Mouse (Mus musculus) lung, embryonic 14.5 days (tissue): ENCODE measurements around the gene Rap1gap2. TPM values are rescaled to one million over a fixed set of nuclear protein-coding genes. Genes with fewer than 3 reads are reported as not detected.

Experiments used
- ATAC-seq: fragments of 200-750 bp; cut with Nextera tagmentation; 2 replicates; pipeline ENCODE4 v1.8.0; 2017; ENCODE audit warnings: mild to moderate bottlenecking, moderate TSS enrichment, moderate library complexity; ENCODE audit not compliant: insufficient read depth
- DNase-seq: peaks from one replicate; pipeline ENCODE4 v3.0.0-alpha.2; 2015
- H3K27ac ChIP-seq: fragments of 300-500 bp; sonication (generic); 2 replicates; pipeline ENCODE4 v1.5.1; 2014; ENCODE audit warnings: low read depth, mild to moderate bottlenecking, moderate library complexity
- H3K27me3 ChIP-seq: fragments of 300-500 bp; sonication (generic); 2 replicates; pipeline ENCODE4 v1.6.1; 2014; ENCODE audit warnings: low read length, control low read depth; ENCODE audit not compliant: insufficient read depth
- H3K36me3 ChIP-seq: fragments of 300-500 bp; sonication (generic); 2 replicates; pipeline ENCODE4 v1.6.1; 2014; ENCODE audit warnings: control low read depth; ENCODE audit not compliant: insufficient read depth
- H3K4me1 ChIP-seq: fragments of 300-500 bp; sonication (generic); 2 replicates; pipeline ENCODE4 v1.6.1; 2014; ENCODE audit warnings: antibody characterized with exemption, control low read depth; ENCODE audit not compliant: insufficient read depth
- H3K4me2 ChIP-seq: fragments of 300-500 bp; sonication (generic); 2 replicates; pipeline ENCODE4 v1.6.1; 2014; ENCODE audit warnings: mild to moderate bottlenecking
- H3K4me3 ChIP-seq: fragments of 300-500 bp; sonication (generic); 2 replicates; pipeline ENCODE4 v1.5.1; 2014; ENCODE audit warnings: low read depth, low read length
- H3K9ac ChIP-seq: fragments of 300-500 bp; sonication (generic); 2 replicates; pipeline ENCODE4 v1.6.1; 2014
- H3K9me3 ChIP-seq: fragments of 300-500 bp; sonication (generic); 2 replicates; pipeline ENCODE4 v1.6.1; 2016; ENCODE audit warnings: low read depth, low read length, control low read depth
- CTCF ChIP-seq: IDR thresholded peaks from 2 replicates; pipeline ENCODE4 v1.5.1; 2016; ENCODE audit warnings: antibody characterized with exemption, low read depth
- WGBS: fragments of 180-500 bp; shearing (Covaris S2); extraction: QIAGEN DNeasy Blood & Tissue Kit; methylation state at CpG from one replicate; pipeline ENCODE4 v1.1.7; 2014; 5-methylcytosine and 5-hydroxymethylcytosine counted together
- polyA plus RNA-seq: library from polyadenylated mRNA; unstranded; fragments of >200 nt; fragmentation: Nextera tagmentation; extraction: Ambion mirVana; gene quantifications from 2 replicates; pipeline ENCODE4 v1.2.1, GENCODE M21; 2014

Gene Rap1gap2
- polyA plus RNA-seq, 1 experiment from 2014 or later: 2.6 TPM

GRCm38 (mm10) chr11:74472671-74473070 is 138.0 kb downstream of the Rap1gap2 start:
- 69% methylated on average over 10 of the region's 10 CpGs for WGBS
- H3K36me3 ChIP-seq: no peaks in the 10 kb centered on the region
- no peak for ATAC-seq

GRCm38 (mm10) chr11:74468195-74468594 is 142.5 kb downstream of the Rap1gap2 start:
- H3K36me3 ChIP-seq: no peaks in the 10 kb centered on the region
- peak; percentile 12 for DNase-seq
- H3K27ac ChIP-seq: no peak overlapping the region
- H3K9ac ChIP-seq: no peak overlapping the region
- 0 out of 2 replicates have a peak, but pooled peaks have one; percentile 28 for ATAC-seq
- H3K4me1 ChIP-seq: peaks cover 12% of the 10 kb centered on the region; the same call in 1 of the 2 replicates
- no peak for TF ChIP-seq CTCF
- H3K9me3 ChIP-seq: no peaks in the 10 kb centered on the region
- WGBS: 23% methylated on average over 6 of the region's 6 CpGs
- H3K4me3 ChIP-seq: no peak overlapping the region
- no peaks in the 10 kb centered on the region for H3K27me3 ChIP-seq
- no peak overlapping the region for H3K4me2 ChIP-seq

More at GRCm38 (mm10) chr11:74472671-74473070, 138.0 kb downstream of the Rap1gap2 start:
- no peaks in the 10 kb centered on the region for H3K9me3 ChIP-seq
- no peak overlapping the region for H3K27ac ChIP-seq
- no peak for TF ChIP-seq CTCF
- H3K4me1 ChIP-seq: 0 out of 2 replicates have a peak, but pooled peaks cover 8% of the 10 kb centered on the region
- H3K4me3 ChIP-seq: no peak overlapping the region
- no peak overlapping the region for H3K9ac ChIP-seq
- H3K4me2 ChIP-seq: no peak overlapping the region
- H3K27me3 ChIP-seq: no peaks in the 10 kb centered on the region
- DNase-seq: no peak

GRCm38 (mm10) chr11:74465712-74466111 is 145.0 kb downstream of the Rap1gap2 start:
- H3K4me1 ChIP-seq: peaks cover 12% of the 10 kb centered on the region; the same call in 1 of the 2 replicates
- WGBS: 37% methylated on average over 7 of the region's 7 CpGs
- H3K27ac ChIP-seq: no peak overlapping the region
- H3K9me3 ChIP-seq: no peaks in the 10 kb centered on the region
- H3K4me2 ChIP-seq: no peak overlapping the region
- peak; percentile 62 for TF ChIP-seq CTCF
- peak; percentile 63 for DNase-seq
- no peak overlapping the region for H3K9ac ChIP-seq
- no peak for ATAC-seq
- no peak overlapping the region for H3K4me3 ChIP-seq
- H3K36me3 ChIP-seq: no peaks in the 10 kb centered on the region
- no peaks in the 10 kb centered on the region for H3K27me3 ChIP-seq

- DNase-seq: peak; percentile 47
- H3K27ac ChIP-seq: no peak overlapping the region
- peaks cover 12% of the 10 kb centered on the region; the same call in 1 of the 2 replicates for H3K4me1 ChIP-seq
These were observed 146.3 kb downstream of the Rap1gap2 start for GRCm38 (mm10) chr11:74464181-74464977.

GRCm38 (mm10) chr11:74462651-74463050 is 148.1 kb downstream of the Rap1gap2 start:
- H3K4me2 ChIP-seq: no peak overlapping the region
- 33% methylated on average over 2 of the region's 2 CpGs for WGBS

More at GRCm38 (mm10) chr11:74464181-74464977, 146.3 kb downstream of the Rap1gap2 start:
- TF ChIP-seq CTCF: no peak
- no peak overlapping the region for H3K4me3 ChIP-seq
- H3K27me3 ChIP-seq: no peaks in the 10 kb centered on the region
- no peak overlapping the region for H3K4me2 ChIP-seq
- ATAC-seq: peak; percentile 36
- no peak overlapping the region for H3K9ac ChIP-seq
- H3K9me3 ChIP-seq: no peaks in the 10 kb centered on the region
- no peaks in the 10 kb centered on the region for H3K36me3 ChIP-seq
- WGBS: 28% methylated on average over 10 of the region's 10 CpGs

GRCm38 (mm10) chr11:74459651-74460050 is 151.1 kb downstream of the Rap1gap2 start:
- Histone ChIP-seq H3K4me1 (peaks cover 3% of the 10 kb centered on the region; the same call in 1 of the 2 replicates), H3K27me3 (no peaks in the 10 kb centered on the region), H3K9me3 (no peaks in the 10 kb centered on the region), H3K27ac (no peak overlapping the region), H3K36me3 (no peaks in the 10 kb centered on the region), H3K9ac (no peak overlapping the region), H3K4me2 (no peak overlapping the region), H3K4me3 (no peak overlapping the region)
- 80% methylated on average over 8 of the region's 8 CpGs for WGBS
- ATAC-seq (no peak), DNase-seq (no peak)
- no peak for TF ChIP-seq CTCF

More at GRCm38 (mm10) chr11:74462651-74463050, 148.1 kb downstream of the Rap1gap2 start:
- Histone ChIP-seq H3K27ac (no peak overlapping the region), H3K4me1 (peaks cover 4% of the 10 kb centered on the region; the same call in 1 of the 2 replicates), H3K9me3 (no peaks in the 10 kb centered on the region), H3K9ac (no peak overlapping the region), H3K36me3 (no peaks in the 10 kb centered on the region), H3K27me3 (no peaks in the 10 kb centered on the region), H3K4me3 (no peak overlapping the region)
- ATAC-seq: no peak
- TF ChIP-seq CTCF: no peak
- DNase-seq: no peak

GRCm38 (mm10) chr11:74458400-74458799 is 152.3 kb downstream of the Rap1gap2 start:
- no peak for TF ChIP-seq CTCF
- 79% methylated on average over 3 of the region's 3 CpGs for WGBS
- H3K9ac ChIP-seq: no peak overlapping the region
- ATAC-seq: no peak
- no peak for DNase-seq
- H3K9me3 ChIP-seq: no peaks in the 10 kb centered on the region
- no peak overlapping the region for H3K4me3 ChIP-seq
- no peaks in the 10 kb centered on the region for H3K4me1 ChIP-seq
- H3K4me2 ChIP-seq: no peak overlapping the region
- no peaks in the 10 kb centered on the region for H3K36me3 ChIP-seq
- no peaks in the 10 kb centered on the region for H3K27me3 ChIP-seq
- H3K27ac ChIP-seq: no peak overlapping the region
